Mouse (Mus musculus) intestine, embryonic 14.5 days (tissue): ENCODE measurements around the gene Tgif1. TPM values are rescaled to one million over a fixed set of nuclear protein-coding genes. Genes with fewer than 3 reads are reported as not detected.

Experiments
- microRNA counts: library from miRNA; unstranded; fragments of <30 nt; microRNA quantifications from one replicate; lab custom pipeline; 2016
- microRNA-seq: library from miRNA; unstranded; fragments of <30 nt; microRNA quantifications from one replicate; pipeline ENCODE4, GENCODE M21; 2016
- polyA plus RNA-seq: library from polyadenylated mRNA; unstranded; fragments of >200 nt; fragmentation: Nextera tagmentation; extraction: Ambion mirVana; gene quantifications from 2 replicates; pipeline ENCODE4 v1.2.1, GENCODE M21; 2014

Tgif1 gene
- polyA plus RNA-seq, 1 experiment from 2014 or later = 56.1 TPM

MicroRNAs encoded within 50 kb of the gene (microRNA counts, 519-probe panel; counts per million panel counts)
- microRNA mmu-miR-1195 (lab: Ali Mortazavi, UCI) = not detected

Small RNAs within 50 kb of the gene (microRNA-seq; reads per million reads assigned to microRNA genes)
- not detected for gene Mir1195

Other genes with a start within 250 kb of the Tgif1 start
- 18.5 and 20.1 TPM in 2 replicates for gene Myom1, start 149.1 kb upstream of the Tgif1 start, polyA plus RNA-seq
- gene Myl12a, start 149.3 kb upstream of the Tgif1 start, polyA plus RNA-seq = 536 and 581 TPM in 2 replicates